26 mouse cellular contexts compared by ENCODE assay signal in genomic region chr1:191239602-191240001, GRCm38 (mm10). TPM values are rescaled to one million over a fixed set of nuclear protein-coding genes. Genes with fewer than 3 reads are reported as not detected.
A peak's percentile ranks its signal among the peaks of the same experiment; 100 is the strongest.
DNase-seq lines count a peak whose midpoint lies in the region; ATAC-seq and TF ChIP-seq lines count a peak whose summit lies in the region.
"Had no signal": no experiment of that assay in that cellular context is flagged by ENCODE, and none has a peak within 500 bp of the region (broad histone marks: within the 10 kb centered on the region; RNA-seq: fewer than 3 reads in every experiment).

No protein-coding gene starts in this region.

- ATAC-seq in intestine, postnatal 0 days = 0 out of 2 replicates have a peak, but pooled peaks have one; percentile 29
- no peak for ATAC-seq in intestine, embryonic 16.5 days
- ATAC-seq in liver, embryonic 16.5 days (ENCODE audit: low read depth) = peak; percentile 59
- ATAC-seq in liver, embryonic 12.5 days = no peak
- ATAC-seq in cerebellum, adult (ENCODE audit: insufficient number of reproducible peaks, low FRiP score, low TSS enrichment) = no peak
- ATAC-seq: forebrain, embryonic 13.5 days; forebrain, embryonic 16.5 days; hindbrain, postnatal 0 days; Patski had no signal

- no peaks in the 10 kb centered on the region for H3K79me2 ChIP-seq in macrophage (ENCODE audit: inconsistent target)

- H3K36me3 ChIP-seq in intestine, postnatal 0 days (ENCODE audit: control insufficient read depth, insufficient read depth) = no peaks in the 10 kb centered on the region
- H3K36me3 ChIP-seq in intestine, embryonic 16.5 days (ENCODE audit: control insufficient read depth, insufficient read depth, low read length) = no peaks in the 10 kb centered on the region
- H3K36me3 ChIP-seq in liver, embryonic 16.5 days (ENCODE audit: control insufficient read depth, insufficient read depth) = no peaks in the 10 kb centered on the region
- no peaks in the 10 kb centered on the region for H3K36me3 ChIP-seq in liver, embryonic 12.5 days
- H3K36me3 ChIP-seq in macrophage (ENCODE audit: inconsistent target) = no peaks in the 10 kb centered on the region
- H3K36me3 ChIP-seq: forebrain, embryonic 10.5 days; heart, embryonic 10.5 days; heart, embryonic 13.5 days had no signal

- H3K9ac ChIP-seq in intestine, postnatal 0 days (ENCODE audit: low read depth, low read length) = no peak overlapping the region
- no peak overlapping the region for H3K9ac ChIP-seq in intestine, embryonic 16.5 days (ENCODE audit: low read depth, low read length)
- H3K9ac ChIP-seq in liver, embryonic 16.5 days (ENCODE audit: low read depth, low read length) = no peak overlapping the region
- H3K9ac ChIP-seq in liver, embryonic 12.5 days = no peak overlapping the region
- H3K9ac ChIP-seq: forebrain, embryonic 13.5 days; heart, embryonic 13.5 days; hindbrain, embryonic 14.5 days had no signal

- no peaks in the 10 kb centered on the region for H3K4me1 ChIP-seq in intestine, postnatal 0 days (replicated peaks; ENCODE audit: control insufficient read depth, insufficient read depth, low read length)
- H3K4me1 ChIP-seq in intestine, embryonic 16.5 days (ENCODE audit: control insufficient read depth, insufficient read depth, low read length) = peaks cover 7% of the 10 kb centered on the region
- no peaks in the 10 kb centered on the region for H3K4me1 ChIP-seq in liver, embryonic 16.5 days (ENCODE audit: control insufficient read depth, low read depth, low read length)
- H3K4me1 ChIP-seq in liver, embryonic 12.5 days = no peaks in the 10 kb centered on the region
- H3K4me1 ChIP-seq: forebrain, embryonic 13.5 days had no signal

- no peaks in the 10 kb centered on the region for H3K27me3 ChIP-seq in intestine, postnatal 0 days (replicated peaks; ENCODE audit: control insufficient read depth, insufficient read depth, low read length)
- H3K27me3 ChIP-seq in intestine, embryonic 16.5 days (replicated peaks; ENCODE audit: control insufficient read depth, insufficient read depth, low read length) = no peaks in the 10 kb centered on the region
- H3K27me3 ChIP-seq in liver, embryonic 16.5 days (ENCODE audit: control insufficient read depth, insufficient read depth, low read depth, low read length) = no peaks in the 10 kb centered on the region
- H3K27me3 ChIP-seq in liver, embryonic 12.5 days (replicated peaks) = 0 out of 2 replicates have a peak, but pooled peaks cover 5% of the 10 kb centered on the region
- H3K27me3 ChIP-seq: forebrain, embryonic 13.5 days; heart, embryonic 13.5 days; Patski had no signal

- no peak for TF ChIP-seq CTCF in intestine, postnatal 0 days (IDR thresholded peaks at IDR 0.05; ENCODE audit: low read depth)

- H3K4me2 ChIP-seq in intestine, postnatal 0 days (replicated peaks; ENCODE audit: low read depth) = no peak overlapping the region
- H3K4me2 ChIP-seq in intestine, embryonic 16.5 days (ENCODE audit: low read depth, low read length) = no peak overlapping the region
- H3K4me2 ChIP-seq in liver, embryonic 16.5 days (ENCODE audit: low read depth, low read length) = no peak overlapping the region
- H3K4me2 ChIP-seq in liver, embryonic 12.5 days = no peak overlapping the region
- H3K4me2 ChIP-seq: forebrain, embryonic 13.5 days; heart, embryonic 13.5 days; hindbrain, embryonic 14.5 days had no signal

- no peak for DNase-seq in thymus, postnatal 10 days (ENCODE audit: low spot score in 2 of 2)
- DNase-seq: adrenal gland, adult 2 months; adrenal gland, postnatal 25 days; cerebellum, adult 11 months; cerebellum, adult 2 months; cerebellum, adult 9-11 months; cerebellum, postnatal 36 days; gastrocnemius, postnatal 10 days; gastrocnemius, postnatal 36 days; heart, adult 2 months; heart, postnatal 14 days; heart, postnatal 4 days had no signal

- no peak overlapping the region for H3K27ac ChIP-seq in intestine, postnatal 0 days (ENCODE audit: low read depth, low read length)
- H3K27ac ChIP-seq in intestine, embryonic 16.5 days (ENCODE audit: low read length) = no peak overlapping the region
- H3K27ac ChIP-seq in liver, embryonic 16.5 days (ENCODE audit: low read length) = no peak overlapping the region
- no peak overlapping the region for H3K27ac ChIP-seq in liver, embryonic 12.5 days
- H3K27ac ChIP-seq in macrophage = peak overlapping the region; percentile 82
- H3K27ac ChIP-seq: forebrain, embryonic 10.5 days; forebrain, embryonic 13.5 days; heart, adult 2 months; heart, embryonic 10.5 days; heart, embryonic 13.5 days; hindbrain, embryonic 14.5 days; hindbrain, postnatal 0 days had no signal

- H3K4me3 ChIP-seq in intestine, postnatal 0 days (ENCODE audit: low read depth, low read length) = no peak overlapping the region
- no peak overlapping the region for H3K4me3 ChIP-seq in intestine, embryonic 16.5 days (ENCODE audit: low read length)
- no peak overlapping the region for H3K4me3 ChIP-seq in liver, embryonic 16.5 days (ENCODE audit: low read depth, low read length)
- no peak overlapping the region for H3K4me3 ChIP-seq in liver, embryonic 12.5 days
- no peak overlapping the region for H3K4me3 ChIP-seq in macrophage (ENCODE audit: inconsistent target)
- H3K4me3 ChIP-seq: forebrain, embryonic 10.5 days; forebrain, embryonic 13.5 days; heart, adult 2 months; heart, embryonic 10.5 days; heart, embryonic 13.5 days had no signal

- H3K9me3 ChIP-seq in intestine, postnatal 0 days (ENCODE audit: control insufficient read depth) = no peaks in the 10 kb centered on the region
- H3K9me3 ChIP-seq in intestine, embryonic 16.5 days (ENCODE audit: control insufficient read depth, low read length) = no peaks in the 10 kb centered on the region
- no peaks in the 10 kb centered on the region for H3K9me3 ChIP-seq in liver, embryonic 16.5 days (replicated peaks; ENCODE audit: control insufficient read depth, low read length)
- H3K9me3 ChIP-seq in liver, embryonic 12.5 days (replicated peaks) = no peaks in the 10 kb centered on the region
- H3K9me3 ChIP-seq: forebrain, embryonic 10.5 days; forebrain, embryonic 13.5 days; heart, embryonic 10.5 days; heart, embryonic 13.5 days had no signal

- 54% methylated on average over 4 of the region's 4 CpGs for WGBS in intestine, postnatal 0 days
- WGBS in intestine, embryonic 16.5 days = 81% methylated on average over 4 of the region's 4 CpGs
- 57% methylated on average over 4 of the region's 4 CpGs for WGBS in liver, embryonic 16.5 days (ENCODE audit: insufficient replicate concordance)
- WGBS in liver, embryonic 12.5 days (ENCODE audit: insufficient replicate concordance) = 68% methylated on average over 4 of the region's 4 CpGs
- WGBS in macrophage (ENCODE audit: missing documents) = 93% methylated on average over 4 of the region's 4 CpGs

RNA-seq across cellular contexts. Expression of gene Atf3, which starts 21.8 kb away (rescaled TPM):
- 5.0 and 6.7 TPM in 2 replicates for polyA plus RNA-seq in intestine, postnatal 0 days (2015; fragmentation: Nextera tagmentation; extraction: Ambion mirVana)
- 4.1 and 5.6 TPM in 2 replicates for polyA plus RNA-seq in intestine, embryonic 16.5 days (2015; fragmentation: Nextera tagmentation; extraction: Ambion mirVana)
- 1.5 and 1.9 TPM in 2 replicates for polyA plus RNA-seq in liver, embryonic 16.5 days (2015; fragmentation: Nextera tagmentation; extraction: Ambion mirVana)
- 2.3 and 2.4 TPM in 2 replicates for polyA plus RNA-seq in liver, embryonic 12.5 days (2016; fragmentation: Nextera tagmentation; extraction: Ambion mirVana)
- total RNA-seq in macrophage (2018; cell fraction: chromatin; rRNA removed) = 100 to 1,000 TPM in 22 of 26 experiments, 10 to 100 TPM in 4; 71.4 to 886 (median 177) TPM
- total RNA-seq in macrophage (2018; cell fraction: cytosol; rRNA removed) = 1,000 to 10,000 TPM in 3 of 26 experiments, 100 to 1,000 TPM in 23; 230 to 1,349 (median 405) TPM
- total RNA-seq in macrophage (2018; cell fraction: nucleus; rRNA removed) = 1,000 to 10,000 TPM in 2 of 26 experiments, 100 to 1,000 TPM in 24; 130 to 1,042 (median 343) TPM
- 201 to 678 TPM (median 211 TPM) in 3 replicates for polyA plus RNA-seq in macrophage (2018)

Comparison
In these comparisons a context has a peak if more than half of its experiments do, and no peak if none do; other contexts are left out.
1. ATAC-seq: peak in intestine, postnatal 0 days (single experiment) and liver, embryonic 16.5 days (single experiment); none in intestine, embryonic 16.5 days (single experiment), liver, embryonic 12.5 days (single experiment) and cerebellum, adult (single experiment).
2. RNA of gene Atf3, which starts 21.8 kb away (polyA plus RNA-seq): 201 to 678 TPM in macrophage; 4.1 to 5.6 TPM in intestine, embryonic 16.5 days, 5.0 to 6.7 TPM in intestine, postnatal 0 days, 2.3 to 2.4 TPM in liver, embryonic 12.5 days and 1.5 to 1.9 TPM in liver, embryonic 16.5 days; every median in the first group is over 10 times any median in the second.